Mouse (Mus musculus) limb, embryonic 11.5 days (tissue): ENCODE measurements around the gene Dnajc4. TPM values are rescaled to one million over a fixed set of nuclear protein-coding genes. Genes with fewer than 3 reads are reported as not detected.

Experiments used
- ATAC-seq: fragments of 200-750 bp; cut with Nextera tagmentation; 2 replicates; pipeline ENCODE4 v1.8.0; 2017; ENCODE audit warnings: low read depth; ENCODE audit not compliant: insufficient number of reproducible peaks, low FRiP score, low TSS enrichment
- DNase-seq: peaks from one replicate; pipeline ENCODE4 v3.0.0-alpha.2; 2015; ENCODE audit warnings: low spot score
- H3K27ac ChIP-seq: fragments of 300-500 bp; sonication (generic); replicated peaks from 2 replicates; pipeline ENCODE4 v1.5.1; 2014; ENCODE audit warnings: low read depth, mild to moderate bottlenecking, low read length
- H3K27me3 ChIP-seq: fragments of 300-500 bp; sonication (generic); 2 replicates; pipeline ENCODE4 v1.6.1; 2014; ENCODE audit warnings: mild to moderate bottlenecking, low read length, mixed read lengths; ENCODE audit not compliant: control insufficient read depth, insufficient read depth
- H3K36me3 ChIP-seq: fragments of 300-500 bp; sonication (generic); 2 replicates; pipeline ENCODE4 v1.6.1; 2014; ENCODE audit warnings: mild to moderate bottlenecking, low read length, moderate library complexity, mixed read lengths; ENCODE audit not compliant: control insufficient read depth, insufficient read depth
- H3K4me1 ChIP-seq: fragments of 300-500 bp; sonication (generic); 2 replicates; pipeline ENCODE4 v1.6.1; 2014; ENCODE audit warnings: low read length, mixed read lengths; ENCODE audit not compliant: control insufficient read depth, insufficient read depth
- H3K4me2 ChIP-seq: fragments of 300-500 bp; sonication (generic); 2 replicates; pipeline ENCODE4 v1.6.1; 2014; ENCODE audit warnings: low read depth, mild to moderate bottlenecking, moderate library complexity; ENCODE audit not compliant: severe bottlenecking
- H3K4me3 ChIP-seq: fragments of 300-500 bp; sonication (generic); 2 replicates; pipeline ENCODE4 v1.5.1; 2014; ENCODE audit warnings: low read depth, low read length
- H3K9ac ChIP-seq: fragments of 300-500 bp; sonication (generic); 2 replicates; pipeline ENCODE4 v1.6.1; 2014; ENCODE audit warnings: mild to moderate bottlenecking, low read length
- H3K9me3 ChIP-seq: fragments of 300-500 bp; sonication (generic); 2 replicates; pipeline ENCODE4 v1.6.1; 2016; ENCODE audit warnings: low read length; ENCODE audit not compliant: control insufficient read depth
- WGBS: fragments of 180-500 bp; shearing (Covaris S2); extraction: QIAGEN DNeasy Blood & Tissue Kit; methylation state at CpG from one replicate; pipeline ENCODE4 v1.1.7; 2014; 5-methylcytosine and 5-hydroxymethylcytosine counted together
- polyA plus RNA-seq: library from polyadenylated mRNA; unstranded; fragments of >200 nt; fragmentation: Nextera tagmentation; extraction: Ambion mirVana; gene quantifications from 2 replicates; pipeline ENCODE4 v1.2.1, GENCODE M21; 2014

Gene Dnajc4
- polyA plus RNA-seq, 1 experiment from 2014 or later: 20.7 TPM

- H3K4me3 ChIP-seq: peak overlapping the region; percentile 69
- 0 out of 2 replicates have a peak, but pooled peaks have one; percentile 19 for ATAC-seq
- 22% methylated on average over 28 of the region's 29 CpGs for WGBS
These were observed 51.7 kb downstream of the Dnajc4 start for GRCm38 (mm10) chr19:6940396-6941351.

GRCm38 (mm10) chr19:6939106-6940002 lies 53.0 kb downstream of the Dnajc4 start:
- peaks cover 19% of the 10 kb centered on the region for H3K27me3 ChIP-seq
- H3K4me1 ChIP-seq: peaks cover 13% of the 10 kb centered on the region
- H3K36me3 ChIP-seq: no peaks in the 10 kb centered on the region
- ATAC-seq (no peak), DNase-seq (no peak)
- no peaks in the 10 kb centered on the region for H3K9me3 ChIP-seq
- no peak overlapping the region for H3K4me3 ChIP-seq
- 90% methylated on average over 20 of the region's 20 CpGs for WGBS
- H3K27ac ChIP-seq: no peak overlapping the region
- H3K4me2 ChIP-seq: no peak overlapping the region
- H3K9ac ChIP-seq: 0 out of 2 replicates have a peak overlapping the region, but pooled peaks have one; percentile 7

More at GRCm38 (mm10) chr19:6940396-6941351, 51.7 kb downstream of the Dnajc4 start:
- Histone ChIP-seq H3K9ac (peak overlapping the region; percentile 77), H3K27ac (no peak overlapping the region), H3K4me1 (peaks cover 13% of the 10 kb centered on the region), H3K27me3 (peaks cover 7% of the 10 kb centered on the region), H3K9me3 (no peaks in the 10 kb centered on the region), H3K36me3 (no peaks in the 10 kb centered on the region), H3K4me2 (peak overlapping the region; percentile 88)
- no peak for DNase-seq

Other genes with a start within 250 kb of the Dnajc4 start
- gene Rps6ka4, start 151.9 kb downstream of the Dnajc4 start, polyA plus RNA-seq: 4.2 and 4.6 TPM in 2 replicates
- 0.11 and 0.16 TPM in 2 replicates for gene Ccdc88b, start 134.4 kb downstream of the Dnajc4 start, polyA plus RNA-seq
- 173 and 177 TPM in 2 replicates for gene Trmt112, start 82.9 kb downstream of the Dnajc4 start, polyA plus RNA-seq
- 74.7 and 90.5 TPM in 2 replicates for gene Prdx5, start 82.5 kb downstream of the Dnajc4 start, polyA plus RNA-seq
- 1.9 and 3.3 TPM in 2 replicates for gene Esrra, start 70.8 kb downstream of the Dnajc4 start, polyA plus RNA-seq
- gene Catsperz, start 67.2 kb downstream of the Dnajc4 start, polyA plus RNA-seq: 0.71 and 1.3 TPM in 2 replicates
- gene Kcnk4, start 58.1 kb downstream of the Dnajc4 start, polyA plus RNA-seq: 0.24 and 0.31 TPM in 2 replicates
- gene Bad, start 50.7 kb downstream of the Dnajc4 start, polyA plus RNA-seq: 50.2 and 51.7 TPM in 2 replicates
- 19.1 and 22.6 TPM in 2 replicates for gene Gpr137, start 50.1 kb downstream of the Dnajc4 start, polyA plus RNA-seq
- 282 and 293 TPM in 2 replicates for gene Ppp1r14b, start 17.6 kb downstream of the Dnajc4 start, polyA plus RNA-seq
- gene Plcb3, start 16.1 kb downstream of the Dnajc4 start, polyA plus RNA-seq: 24.4 and 27.7 TPM in 2 replicates
- gene Fkbp2, start 12.1 kb downstream of the Dnajc4 start, polyA plus RNA-seq: 70.9 and 72.7 TPM in 2 replicates
- 37.1 and 38.7 TPM in 2 replicates for gene Vegfb, start 4.9 kb downstream of the Dnajc4 start, polyA plus RNA-seq
- 18.3 and 22.3 TPM in 2 replicates for gene Nudt22, start 3.5 kb upstream of the Dnajc4 start, polyA plus RNA-seq
- gene Trpt1, start 3.6 kb upstream of the Dnajc4 start, polyA plus RNA-seq: 8.9 and 9.7 TPM in 2 replicates
- gene Fermt3, start 26.9 kb upstream of the Dnajc4 start, polyA plus RNA-seq: 7.1 and 7.3 TPM in 2 replicates
- 448 and 453 TPM in 2 replicates for gene Stip1, start 47.4 kb upstream of the Dnajc4 start, polyA plus RNA-seq
- 4.1 and 5.8 TPM in 2 replicates for gene Macrod1, start 64.2 kb upstream of the Dnajc4 start, polyA plus RNA-seq
- gene Flrt1, start 113.2 kb upstream of the Dnajc4 start, polyA plus RNA-seq: 3.0 and 3.9 TPM in 2 replicates
- 247 and 260 TPM in 2 replicates for gene Otub1, start 213.7 kb upstream of the Dnajc4 start, polyA plus RNA-seq
- 807 and 830 TPM in 2 replicates for gene Cox8a, start 225.0 kb upstream of the Dnajc4 start, polyA plus RNA-seq
- gene Naa40, start 248.6 kb upstream of the Dnajc4 start, polyA plus RNA-seq: 83.9 and 85.1 TPM in 2 replicates